Mouse (Mus musculus) midbrain, postnatal 0 days (tissue): Measurements from ENCODE around the gene Dgcr8. TPM values are rescaled to one million over a fixed set of nuclear protein-coding genes. Genes with fewer than 3 reads are reported as not detected.

ENCODE experiments used
- ATAC-seq: fragments of 200-750 bp; cut with Nextera tagmentation; 2 replicates; pipeline ENCODE4 v1.8.0; 2017; ENCODE audit warnings: moderate number of reproducible peaks, mild to moderate bottlenecking, moderate TSS enrichment, moderate library complexity; ENCODE audit not compliant: low FRiP score
- DNase-seq: peaks from one replicate; pipeline ENCODE4 v3.0.0-alpha.2; 2015; ENCODE audit warnings: low spot score
- H3K27ac ChIP-seq: fragments of 300-500 bp; sonication (generic); 2 replicates; pipeline ENCODE4 v1.5.1; 2014; ENCODE audit warnings: low read depth, mild to moderate bottlenecking, low read length, mixed read lengths
- H3K27me3 ChIP-seq: fragments of 300-500 bp; sonication (generic); 2 replicates; pipeline ENCODE4 v1.6.1; 2014; ENCODE audit warnings: low read length, control low read depth, mixed read lengths; ENCODE audit not compliant: insufficient read depth
- H3K36me3 ChIP-seq: fragments of 300-500 bp; sonication (generic); 2 replicates; pipeline ENCODE4 v1.6.1; 2014; ENCODE audit warnings: low read length, control low read depth, mixed read lengths; ENCODE audit not compliant: insufficient read depth
- H3K4me1 ChIP-seq: fragments of 300-500 bp; sonication (generic); 2 replicates; pipeline ENCODE4 v1.6.1; 2014; ENCODE audit warnings: mild to moderate bottlenecking, control low read depth, antibody characterized with exemption, low read length, mixed read lengths; ENCODE audit not compliant: insufficient read depth
- H3K4me2 ChIP-seq: fragments of 300-500 bp; sonication (generic); 2 replicates; pipeline ENCODE4 v1.6.1; 2014; ENCODE audit warnings: low read depth, mild to moderate bottlenecking, low read length, mixed read lengths; ENCODE audit not compliant: poor library complexity, severe bottlenecking
- H3K4me3 ChIP-seq: fragments of 300-500 bp; sonication (generic); 2 replicates; pipeline ENCODE4 v1.5.1; 2014; ENCODE audit warnings: low read depth, mild to moderate bottlenecking, low read length, moderate library complexity
- H3K9ac ChIP-seq: fragments of 300-500 bp; sonication (generic); replicated peaks from 2 replicates; pipeline ENCODE4 v1.6.1; 2014; ENCODE audit warnings: mild to moderate bottlenecking, low read length, moderate library complexity, mixed read lengths; ENCODE audit not compliant: poor library complexity, severe bottlenecking
- H3K9me3 ChIP-seq: fragments of 300-500 bp; sonication (generic); 2 replicates; pipeline ENCODE4 v1.6.1; 2016; ENCODE audit warnings: low read length, control low read depth
- CTCF ChIP-seq: IDR thresholded peaks from 2 replicates; pipeline ENCODE4 v1.5.1; 2016; ENCODE audit warnings: antibody characterized with exemption, mild to moderate bottlenecking
- WGBS: fragments of 180-500 bp; shearing (Covaris S2); extraction: QIAGEN DNeasy Blood & Tissue Kit; methylation state at CpG from one replicate; pipeline ENCODE4 v1.1.7; 2014; 5-methylcytosine and 5-hydroxymethylcytosine counted together
- polyA plus RNA-seq: library from polyadenylated mRNA; unstranded; fragments of >200 nt; fragmentation: Nextera tagmentation; extraction: Ambion mirVana; gene quantifications from 2 replicates; pipeline ENCODE4 v1.2.1, GENCODE M21; 2015
- total RNA-seq: library from RNA; depleted of rRNA; stranded (reverse); fragments of >200 nt; gene quantifications from 2 replicates; pipeline ENCODE4 v1.2.3, GENCODE M21; 2014

Gene Dgcr8
- total and polyA plus RNA-seq, 2 experiments from 2014 or later = 23.7 to 46.7 TPM

GRCm38 (mm10) chr16:18231047-18231446 lies 58.0 kb downstream of the Dgcr8 start:
- H3K9ac ChIP-seq = no peak overlapping the region
- DNase-seq (no peak), ATAC-seq (no peak)
- H3K4me1 ChIP-seq = peaks cover 13% of the 10 kb centered on the region; the same call in 1 of the 2 replicates
- no peak overlapping the region for H3K27ac ChIP-seq
- H3K4me3 ChIP-seq = no peak overlapping the region
- no peak for TF ChIP-seq CTCF
- no peaks in the 10 kb centered on the region for H3K27me3 ChIP-seq
- no peaks in the 10 kb centered on the region for H3K9me3 ChIP-seq
- no peak overlapping the region for H3K4me2 ChIP-seq
- peaks cover 21% of the 10 kb centered on the region for H3K36me3 ChIP-seq
- 96% methylated on average over 3 of the region's 3 CpGs for WGBS

GRCm38 (mm10) chr16:18230617-18231016 lies 58.4 kb downstream of the Dgcr8 start:
- DNase-seq = no peak
- no peak overlapping the region for H3K4me2 ChIP-seq
- no peaks in the 10 kb centered on the region for H3K27me3 ChIP-seq
- H3K9ac ChIP-seq = no peak overlapping the region
- H3K4me3 ChIP-seq = no peak overlapping the region
- peaks cover 9% of the 10 kb centered on the region; the same call in 1 of the 2 replicates for H3K4me1 ChIP-seq
- H3K36me3 ChIP-seq = peaks cover 25% of the 10 kb centered on the region
- 92% methylated on average over 6 of the region's 6 CpGs for WGBS
- no peaks in the 10 kb centered on the region for H3K9me3 ChIP-seq
- no peak; the same call in 1 of the 2 replicates for TF ChIP-seq CTCF
- no peak overlapping the region for H3K27ac ChIP-seq
- ATAC-seq = no peak

- H3K4me3 ChIP-seq = no peak overlapping the region
These were observed 59.4 kb downstream of the Dgcr8 start for GRCm38 (mm10) chr16:18229622-18230021.

GRCm38 (mm10) chr16:18228856-18229255 lies 60.2 kb downstream of the Dgcr8 start:
- 84% methylated on average over 4 of the region's 4 CpGs for WGBS
- Histone ChIP-seq H3K4me3 (no peak overlapping the region), H3K27ac (no peak overlapping the region), H3K4me2 (no peak overlapping the region), H3K36me3 (peaks cover 41% of the 10 kb centered on the region), H3K9me3 (no peaks in the 10 kb centered on the region), H3K27me3 (no peaks in the 10 kb centered on the region), H3K9ac (no peak overlapping the region), H3K4me1 (peaks cover 8% of the 10 kb centered on the region; the same call in 1 of the 2 replicates)
- peak; percentile 37 for DNase-seq
- no peak for TF ChIP-seq CTCF
- ATAC-seq = no peak

More at GRCm38 (mm10) chr16:18229622-18230021, 59.4 kb downstream of the Dgcr8 start:
- DNase-seq (no peak), ATAC-seq (no peak)
- Histone ChIP-seq H3K27me3 (no peaks in the 10 kb centered on the region), H3K4me2 (no peak overlapping the region), H3K9me3 (no peaks in the 10 kb centered on the region), H3K27ac (no peak overlapping the region), H3K36me3 (peaks cover 35% of the 10 kb centered on the region), H3K4me1 (peaks cover 8% of the 10 kb centered on the region; the same call in 1 of the 2 replicates), H3K9ac (0 out of 2 replicates have a peak overlapping the region, but pooled peaks have one; percentile 4)
- TF ChIP-seq CTCF = no peak
- WGBS = 70% methylated on average over 11 of the region's 11 CpGs

- Histone ChIP-seq H3K9me3 (no peaks in the 10 kb centered on the region), H3K4me1 (peaks cover 4% of the 10 kb centered on the region; the same call in 1 of the 2 replicates), H3K36me3 (peaks cover 50% of the 10 kb centered on the region), H3K4me2 (no peak overlapping the region), H3K4me3 (no peak overlapping the region), H3K27ac (no peak overlapping the region), H3K9ac (no peak overlapping the region), H3K27me3 (no peaks in the 10 kb centered on the region)
- DNase-seq (no peak), ATAC-seq (no peak)
- WGBS = 94% methylated on average over 20 of the region's 20 CpGs
- no peak for TF ChIP-seq CTCF
These were observed 61.1 kb downstream of the Dgcr8 start for GRCm38 (mm10) chr16:18227897-18228422.

- WGBS = 97% methylated on average over 13 of the region's 13 CpGs
These were observed 61.9 kb downstream of the Dgcr8 start for GRCm38 (mm10) chr16:18227187-18227586.

More at GRCm38 (mm10) chr16:18227187-18227586, 61.9 kb downstream of the Dgcr8 start:
- H3K27me3 ChIP-seq = no peaks in the 10 kb centered on the region
- no peak overlapping the region for H3K4me2 ChIP-seq
- no peak overlapping the region for H3K27ac ChIP-seq
- H3K4me1 ChIP-seq = peaks cover 4% of the 10 kb centered on the region; the same call in 1 of the 2 replicates
- H3K9ac ChIP-seq = no peak overlapping the region
- no peak overlapping the region for H3K4me3 ChIP-seq
- peaks cover 56% of the 10 kb centered on the region for H3K36me3 ChIP-seq
- no peak for ATAC-seq
- DNase-seq = no peak
- no peak for TF ChIP-seq CTCF
- H3K9me3 ChIP-seq = no peaks in the 10 kb centered on the region
